Mouse (Mus musculus) myocyte (in vitro differentiated cells): ENCODE measurements around the gene Itgb1bp1.

Experiments used
- E2F4 ChIP-seq: IDR thresholded peaks from one replicate; pipeline ENCODE4 v1.6.1; 2011; ENCODE audit warnings: mild to moderate bottlenecking, control low read depth, moderate library complexity; ENCODE audit not compliant: insufficient read depth
- MAX ChIP-seq: IDR thresholded peaks from one replicate; pipeline ENCODE4 v1.6.1; 2011; ENCODE audit warnings: low read depth, mild to moderate bottlenecking, control low read depth
- MYOD1 ChIP-seq, 3 experiments: IDR thresholded peaks; one replicate each; pipeline ENCODE4 v1.6.1; 2011; ENCODE audit warnings: control low read depth in 2 of 3, low read depth in 2 of 3, mild to moderate bottlenecking in 2 of 3, moderate library complexity in 1 of 3; ENCODE audit not compliant: insufficient read length in 2 of 3, control insufficient read depth in 1 of 3
- POLR2A ChIP-seq: IDR thresholded peaks from one replicate; pipeline ENCODE4 v1.6.1; 2011; ENCODE audit warnings: low read depth, mild to moderate bottlenecking, control low read depth, moderate library complexity; ENCODE audit not compliant: insufficient read length
- POLR2AphosphoS2 ChIP-seq: IDR thresholded peaks from one replicate; pipeline ENCODE4 v1.6.1; 2011; ENCODE audit warnings: low read depth, control low read depth; ENCODE audit not compliant: insufficient read length
- TCF3 ChIP-seq: IDR thresholded peaks from one replicate; pipeline ENCODE4 v1.6.1; 2011; ENCODE audit warnings: low read depth, control low read depth; ENCODE audit not compliant: insufficient read length
- USF1 ChIP-seq: IDR thresholded peaks from one replicate; pipeline ENCODE4 v1.6.1; 2011; ENCODE audit warnings: low read depth, mild to moderate bottlenecking, control low read depth, moderate library complexity

DNA sequence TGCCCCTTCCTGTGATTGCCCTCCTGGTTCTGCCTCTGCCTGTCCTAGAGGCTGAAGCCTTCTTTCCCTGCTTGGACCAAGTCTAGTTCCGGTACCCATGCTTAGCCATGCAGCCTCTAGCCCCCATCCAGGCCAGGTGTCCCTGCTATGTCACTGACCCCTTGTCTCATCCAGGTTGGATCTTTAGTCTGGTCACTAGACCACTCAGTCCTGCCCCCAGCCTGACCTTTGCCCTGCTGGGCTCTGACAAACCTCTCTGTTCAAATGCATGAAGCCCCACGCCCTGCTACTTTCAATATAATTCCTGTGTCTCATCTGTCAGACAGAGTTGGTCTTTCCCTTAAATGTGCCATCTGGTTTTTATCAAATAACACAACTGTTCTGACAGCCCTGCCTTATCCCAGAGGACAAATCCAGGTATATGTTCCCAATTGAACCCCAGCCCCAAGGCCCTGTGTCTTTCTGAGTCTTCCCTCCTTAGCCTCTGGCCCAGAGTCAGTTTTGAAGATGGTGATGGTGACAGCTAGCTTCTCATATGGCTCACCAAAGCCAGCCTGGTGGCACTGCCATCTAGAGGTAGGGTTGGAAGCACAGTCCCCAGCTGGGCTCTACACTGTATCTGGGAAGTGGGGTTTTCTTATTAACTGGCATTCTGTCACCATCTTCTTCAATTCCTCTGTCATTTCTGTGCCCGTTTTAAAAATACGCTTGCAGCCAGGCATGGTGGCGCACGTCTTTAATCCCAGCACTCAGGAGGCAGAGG lies 25.4 kb downstream of the Itgb1bp1 start:
- TF ChIP-seq POLR2A: no peak
- TF ChIP-seq USF1: no peak
- TF ChIP-seq MYOD1 (IDR thresholded peaks at IDR 0.05; ENCODE audit: control insufficient read depth in 1 of 3, insufficient read length in 2 of 3, low read depth in 2 of 3): no peak
- TF ChIP-seq TCF3: no peak
- no peak for TF ChIP-seq POLR2AphosphoS2
- no peak for TF ChIP-seq MAX
- TF ChIP-seq E2F4: no peak
